8 mouse cellular contexts compared by ENCODE assay signal in the genomic region with DNA sequence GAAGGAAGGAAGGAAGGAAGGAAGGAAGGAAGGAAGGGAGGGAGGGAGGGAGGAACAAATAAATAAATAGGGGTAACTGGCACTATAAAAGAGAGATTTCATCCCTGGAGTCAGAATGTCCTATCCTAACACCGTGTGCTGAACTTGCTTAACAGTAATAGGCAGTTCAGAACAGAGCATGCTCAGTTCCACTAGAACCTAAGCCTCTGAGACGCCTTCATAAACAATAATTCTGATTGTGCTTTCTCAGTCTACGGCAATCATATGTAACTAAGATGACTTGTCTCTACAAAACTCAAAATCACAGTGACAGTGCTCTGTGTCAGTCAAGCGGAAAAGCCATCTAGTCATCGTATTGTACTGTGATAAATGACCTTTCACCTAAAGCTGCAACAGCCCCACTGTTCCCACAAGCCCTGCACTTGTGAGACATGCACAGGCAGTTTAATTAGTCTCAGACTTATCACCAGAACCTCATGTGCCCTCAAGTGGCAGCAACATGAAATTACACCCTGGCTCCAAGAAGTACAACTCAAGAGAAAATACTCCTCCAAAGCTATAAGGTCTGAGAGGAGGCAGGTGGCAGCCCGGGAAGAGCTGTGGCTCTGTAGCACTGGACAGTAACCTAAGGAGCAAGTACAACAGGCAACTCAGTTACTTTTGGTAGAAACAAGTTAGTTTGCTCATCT. TPM values are rescaled to one million over a fixed set of nuclear protein-coding genes. Genes with fewer than 3 reads are reported as not detected.
DNase-seq lines count a peak whose midpoint lies in the region; ATAC-seq and TF ChIP-seq lines count a peak whose summit lies in the region.

No protein-coding gene starts in this region.

- H3K9me3 ChIP-seq in forebrain, postnatal 0 days (ENCODE audit: low read length): no peaks in the 10 kb centered on the region
- H3K9me3 ChIP-seq in limb, embryonic 10.5 days (replicated peaks): no peaks in the 10 kb centered on the region
- H3K9me3 ChIP-seq in midbrain, embryonic 15.5 days: no peaks in the 10 kb centered on the region

- TF ChIP-seq POLR2A in cerebellum, adult 2 months (IDR thresholded peaks at IDR 0.05; ENCODE audit: borderline replicate concordance, insufficient read depth, low read length): no peak

- H3K36me3 ChIP-seq in forebrain, postnatal 0 days (ENCODE audit: insufficient read depth): peaks cover 25% of the 10 kb centered on the region
- peaks cover 69% of the 10 kb centered on the region for H3K36me3 ChIP-seq in limb, embryonic 10.5 days
- H3K36me3 ChIP-seq in midbrain, embryonic 15.5 days (replicated peaks): peaks cover 25% of the 10 kb centered on the region; the same call in 1 of the 2 replicates
- H3K36me3 ChIP-seq in splenic B cell, adult 2 months (ENCODE audit: control insufficient read depth, insufficient read depth, low read length, poor library complexity, severe bottlenecking): peaks cover 10% of the 10 kb centered on the region

- H3K4me2 ChIP-seq in forebrain, postnatal 0 days (ENCODE audit: low read depth): no peak overlapping the region
- H3K4me2 ChIP-seq in midbrain, embryonic 15.5 days: no peak overlapping the region

- DNase-seq in urinary bladder, postnatal 25 days (ENCODE audit: low spot score): peak; percentile 36
- no peak for DNase-seq in urinary bladder, adult 2 months (ENCODE audit: low spot score)
- peak; percentile 73 to 78 for DNase-seq in cerebellum, adult 2 months
- DNase-seq in forebrain, postnatal 0 days: peak; percentile 87
- DNase-seq in induced T-regulatory cell, adult 2 months (ENCODE audit: low read depth): peak; percentile 85
- DNase-seq in limb, embryonic 10.5 days (ENCODE audit: low spot score): peak; percentile 63
- DNase-seq in splenic B cell, adult 2 months (ENCODE audit: low read depth, low spot score): peak; percentile 88

- TF ChIP-seq CTCF in cerebellum, adult 2 months (IDR thresholded peaks at IDR 0.05; ENCODE audit: borderline replicate concordance, insufficient read depth, low read depth, low read length): peak; percentile 77
- peak; percentile 96 for TF ChIP-seq CTCF in forebrain, postnatal 0 days (IDR thresholded peaks at IDR 0.05; ENCODE audit: low read depth)

- H3K4me3 ChIP-seq in cerebellum, adult 2 months (replicated peaks; ENCODE audit: insufficient read depth, low read depth, low read length): no peak overlapping the region
- H3K4me3 ChIP-seq in forebrain, postnatal 0 days (ENCODE audit: low read depth, low read length): no peak overlapping the region
- H3K4me3 ChIP-seq in limb, embryonic 10.5 days: no peak overlapping the region
- no peak overlapping the region for H3K4me3 ChIP-seq in midbrain, embryonic 15.5 days

- no peak overlapping the region for H3K27ac ChIP-seq in cerebellum, adult 2 months (ENCODE audit: insufficient read depth, low read length)
- no peak overlapping the region for H3K27ac ChIP-seq in forebrain, postnatal 0 days (ENCODE audit: low read depth, low read length)
- H3K27ac ChIP-seq in limb, embryonic 10.5 days: no peak overlapping the region
- no peak overlapping the region for H3K27ac ChIP-seq in midbrain, embryonic 15.5 days

- H3K9ac ChIP-seq in forebrain, postnatal 0 days: no peak overlapping the region
- no peak overlapping the region for H3K9ac ChIP-seq in midbrain, embryonic 15.5 days

- H3K27me3 ChIP-seq in cerebellum, adult 2 months (ENCODE audit: control insufficient read depth, insufficient read depth, low read length): no peaks in the 10 kb centered on the region
- no peaks in the 10 kb centered on the region for H3K27me3 ChIP-seq in forebrain, postnatal 0 days (ENCODE audit: insufficient read depth, low read length)
- no peaks in the 10 kb centered on the region for H3K27me3 ChIP-seq in limb, embryonic 10.5 days (ENCODE audit: low read depth, poor library complexity, severe bottlenecking)
- no peaks in the 10 kb centered on the region for H3K27me3 ChIP-seq in midbrain, embryonic 15.5 days (replicated peaks)
- H3K27me3 ChIP-seq in splenic B cell, adult 2 months (ENCODE audit: control insufficient read depth, insufficient read depth, low read length, poor library complexity, severe bottlenecking): no peaks in the 10 kb centered on the region

- peak; percentile 89 for ATAC-seq in forebrain, postnatal 0 days
- ATAC-seq in midbrain, embryonic 15.5 days (replicated peaks): peak; percentile 89

- 33% methylated on average over 6 of the region's 6 CpGs for WGBS in cerebellum, adult 2 months
- 37% methylated on average over 6 of the region's 6 CpGs for WGBS in forebrain, postnatal 0 days
- 66% methylated on average over 6 of the region's 6 CpGs for WGBS in limb, embryonic 10.5 days
- 37% methylated on average over 6 of the region's 6 CpGs for WGBS in midbrain, embryonic 15.5 days

- peaks cover 9% of the 10 kb centered on the region for H3K4me1 ChIP-seq in cerebellum, adult 2 months (ENCODE audit: control insufficient read depth, insufficient read depth, low read length)
- H3K4me1 ChIP-seq in forebrain, postnatal 0 days (ENCODE audit: insufficient read depth): no peaks in the 10 kb centered on the region
- no peaks in the 10 kb centered on the region for H3K4me1 ChIP-seq in limb, embryonic 10.5 days
- 0 out of 2 replicates have a peak, but pooled peaks cover 2% of the 10 kb centered on the region for H3K4me1 ChIP-seq in midbrain, embryonic 15.5 days

RNA-seq across cellular contexts. Expression of a gene that starts 17.8 kb away (rescaled TPM):
- 26.0 and 26.3 TPM in 2 replicates for polyA plus RNA-seq in urinary bladder, adult 2 months (2012; rRNA removed)
- 26.0 and 26.6 TPM in 2 replicates for polyA plus RNA-seq in cerebellum, adult 2 months (2012; rRNA removed)
- 26.5 and 27.4 TPM in 2 replicates for total RNA-seq in forebrain, postnatal 0 days (2014; rRNA removed)
- polyA plus RNA-seq in forebrain, postnatal 0 days (2015; fragmentation: Nextera tagmentation; extraction: Ambion mirVana): 25.1 and 28.5 TPM in 2 replicates
- 28.9 and 30.6 TPM in 2 replicates for polyA plus RNA-seq in limb, embryonic 10.5 days (2016; fragmentation: Nextera tagmentation; extraction: Ambion mirVana)
- polyA plus RNA-seq in midbrain, embryonic 15.5 days (2015; fragmentation: Nextera tagmentation; extraction: Ambion mirVana): 22.3 and 24.2 TPM in 2 replicates
